Mouse (Mus musculus) erythroblast, embryonic 14.5 days (primary cell): ENCODE measurements at regions not wholly inside any gene's neighbourhood (a gene's known extent, or its start where the extent isn't known, plus 50 kb on each side); places are given as distances from the start of the nearest gene placed in this dataset.

ENCODE experiments used
- H3K27me3 ChIP-seq: 2 replicates; pipeline ENCODE4 v1.6.1; 2012; ENCODE audit warnings: inconsistent platforms; ENCODE audit not compliant: control insufficient read depth
- H3K36me3 ChIP-seq: 2 replicates; pipeline ENCODE4 v1.6.1; 2012; ENCODE audit warnings: mild to moderate bottlenecking, inconsistent platforms; ENCODE audit not compliant: control insufficient read depth
- H3K4me1 ChIP-seq: 2 replicates; pipeline ENCODE4 v1.6.1; 2012; ENCODE audit warnings: inconsistent platforms; ENCODE audit not compliant: control insufficient read depth
- H3K4me3 ChIP-seq: replicated peaks from 2 replicates; pipeline ENCODE3; 2012; ENCODE audit warnings: moderate library complexity, mild to moderate bottlenecking, inconsistent platforms
- H3K9me3 ChIP-seq: 2 replicates; pipeline ENCODE4 v1.6.1; 2012; ENCODE audit warnings: low read length, inconsistent platforms, mixed read lengths; ENCODE audit not compliant: control insufficient read depth
- GATA1 ChIP-seq: IDR thresholded peaks from 2 replicates; pipeline ENCODE4 v1.6.1; 2012; ENCODE audit warnings: low read length, inconsistent platforms, mixed read lengths
- TAL1 ChIP-seq: IDR thresholded peaks from 3 replicates; pipeline ENCODE4 v1.6.1; 2012; ENCODE audit warnings: low read length, inconsistent platforms, mixed read lengths

- Histone ChIP-seq H3K36me3 (no peaks in the 10 kb centered on the region), H3K4me3 (no peak overlapping the region), H3K27me3 (no peaks in the 10 kb centered on the region), H3K9me3 (no peaks in the 10 kb centered on the region), H3K4me1 (no peaks in the 10 kb centered on the region)
- TF ChIP-seq TAL1: no peak
These were observed 101.3 kb upstream of the Paip1 start for GRCm38 (mm10) chr13:119326877-119327625.

- Histone ChIP-seq H3K9me3 (no peaks in the 10 kb centered on the region), H3K36me3 (no peaks in the 10 kb centered on the region), H3K27me3 (no peaks in the 10 kb centered on the region), H3K4me1 (no peaks in the 10 kb centered on the region), H3K4me3 (no peak overlapping the region)
- TF ChIP-seq GATA1: no peak
- TF ChIP-seq TAL1: no peak
These were observed 99.7 kb upstream of the Paip1 start for GRCm38 (mm10) chr13:119328731-119329130.

- H3K4me3 ChIP-seq: no peak overlapping the region
- H3K27me3 ChIP-seq: no peaks in the 10 kb centered on the region
- no peaks in the 10 kb centered on the region for H3K36me3 ChIP-seq
- H3K4me1 ChIP-seq: no peaks in the 10 kb centered on the region
- TF ChIP-seq TAL1 (no peak), GATA1 (no peak)
- H3K9me3 ChIP-seq: no peaks in the 10 kb centered on the region
These were observed 96.6 kb upstream of the Paip1 start for GRCm38 (mm10) chr13:119331815-119332214.

GRCm38 (mm10) chr13:119333915-119334314 lies 94.5 kb upstream of the Paip1 start:
- Histone ChIP-seq H3K27me3 (no peaks in the 10 kb centered on the region), H3K4me3 (no peak overlapping the region), H3K36me3 (no peaks in the 10 kb centered on the region), H3K9me3 (no peaks in the 10 kb centered on the region), H3K4me1 (no peaks in the 10 kb centered on the region)
- TF ChIP-seq GATA1: no peak
- TF ChIP-seq TAL1: no peak

- Histone ChIP-seq H3K4me3 (no peak overlapping the region), H3K4me1 (no peaks in the 10 kb centered on the region), H3K27me3 (no peaks in the 10 kb centered on the region), H3K9me3 (no peaks in the 10 kb centered on the region), H3K36me3 (no peaks in the 10 kb centered on the region)
- no peak for TF ChIP-seq TAL1
- no peak for TF ChIP-seq GATA1
These were observed 90.5 kb upstream of the Paip1 start for GRCm38 (mm10) chr13:119337861-119338260.

GRCm38 (mm10) chr13:119339016-119339415 lies 89.4 kb upstream of the Paip1 start:
- no peaks in the 10 kb centered on the region for H3K9me3 ChIP-seq
- H3K36me3 ChIP-seq: no peaks in the 10 kb centered on the region
- no peaks in the 10 kb centered on the region for H3K4me1 ChIP-seq
- TF ChIP-seq TAL1 (no peak), GATA1 (no peak)
- H3K27me3 ChIP-seq: no peaks in the 10 kb centered on the region
- no peak overlapping the region for H3K4me3 ChIP-seq

GRCm38 (mm10) chr13:119339762-119340161 lies 88.6 kb upstream of the Paip1 start:
- TF ChIP-seq TAL1 (no peak), GATA1 (no peak)

GRCm38 (mm10) chr13:119341833-119342232 lies 86.6 kb upstream of the Paip1 start:
- no peaks in the 10 kb centered on the region for H3K9me3 ChIP-seq
- TF ChIP-seq GATA1 (no peak), TAL1 (no peak)
- no peak overlapping the region for H3K4me3 ChIP-seq
- no peaks in the 10 kb centered on the region for H3K4me1 ChIP-seq
- no peaks in the 10 kb centered on the region for H3K27me3 ChIP-seq
- H3K36me3 ChIP-seq: no peaks in the 10 kb centered on the region

More at GRCm38 (mm10) chr13:119339762-119340161, 88.6 kb upstream of the Paip1 start:
- Histone ChIP-seq H3K4me3 (no peak overlapping the region), H3K27me3 (no peaks in the 10 kb centered on the region), H3K9me3 (no peaks in the 10 kb centered on the region), H3K4me1 (no peaks in the 10 kb centered on the region), H3K36me3 (no peaks in the 10 kb centered on the region)

GRCm38 (mm10) chr13:119342761-119343160 lies 85.6 kb upstream of the Paip1 start:
- H3K4me1 ChIP-seq: no peaks in the 10 kb centered on the region
- H3K27me3 ChIP-seq: no peaks in the 10 kb centered on the region
- no peaks in the 10 kb centered on the region; the same call in 1 of the 2 replicates for H3K36me3 ChIP-seq
- H3K9me3 ChIP-seq: no peaks in the 10 kb centered on the region
- H3K4me3 ChIP-seq: no peak overlapping the region
- no peak for TF ChIP-seq GATA1
- no peak for TF ChIP-seq TAL1

- TF ChIP-seq GATA1: no peak
- no peak for TF ChIP-seq TAL1
- H3K9me3 ChIP-seq: no peaks in the 10 kb centered on the region
- H3K4me3 ChIP-seq: no peak overlapping the region
- H3K36me3 ChIP-seq: no peaks in the 10 kb centered on the region; the same call in 1 of the 2 replicates
- no peaks in the 10 kb centered on the region for H3K27me3 ChIP-seq
- no peaks in the 10 kb centered on the region for H3K4me1 ChIP-seq
These were observed 80.4 kb upstream of the Paip1 start for GRCm38 (mm10) chr13:119347988-119348387.
